Mouse (Mus musculus): ENCODE measurements around the gene Zmat1. TPM values are rescaled to one million over a fixed set of nuclear protein-coding genes. Genes with fewer than 3 reads are reported as not detected.
A peak's percentile ranks its signal among the peaks of the same experiment; 100 is the strongest.
"Not testable (repeated sequence)": the region's sequence is repeated elsewhere in the genome, so short reads cannot be mapped to it uniquely, and the experiment has no call there.

Gene Zmat1
- 1.0 and 1.6 TPM in 2 replicates for polyA plus RNA-seq (2011; ENCODE audit: insufficient read depth, insufficient read length, low read depth, missing spikeins)

DNA sequence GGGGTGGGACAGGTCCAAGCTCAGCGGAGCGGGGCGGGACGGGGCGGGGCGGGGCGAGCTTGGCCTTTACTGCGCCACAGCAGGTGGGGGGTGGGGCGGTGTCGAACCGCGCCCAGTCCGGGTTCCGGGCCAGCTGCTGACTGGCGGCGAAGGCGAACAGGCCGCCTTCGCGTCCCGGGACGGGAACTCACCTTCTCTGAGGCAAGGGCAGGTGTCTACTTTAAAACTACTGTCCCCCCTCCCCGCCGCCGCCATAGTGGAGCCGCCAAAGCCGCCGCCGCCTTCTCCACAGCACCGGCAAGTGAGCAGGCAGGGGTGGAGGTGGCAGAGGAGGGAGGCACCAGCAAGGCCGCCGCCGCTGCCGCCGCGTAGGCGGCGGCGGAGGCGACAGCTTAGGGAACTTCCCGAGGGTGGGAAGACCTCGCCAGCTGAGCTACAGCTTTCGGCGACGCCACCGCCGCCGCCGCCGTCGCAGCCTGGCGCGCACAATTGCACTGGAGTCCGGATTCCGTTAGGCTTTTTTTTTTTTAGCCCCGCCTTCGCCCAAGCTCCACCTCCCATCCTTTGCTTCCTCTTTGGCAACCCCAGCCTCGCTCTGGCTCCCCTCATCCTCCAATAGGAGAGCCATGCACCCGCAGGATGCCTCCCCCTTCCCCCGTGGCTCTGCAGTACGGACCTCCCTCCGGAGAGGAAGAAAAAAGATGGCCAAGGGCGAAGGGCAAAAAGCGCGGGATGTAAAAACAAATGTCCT lies at the start of gene Zmat1:
Zmat1 (minus strand) TSS at position 490 of the 751 bp plus-strand sequence.
- Histone ChIP-seq H3K27me3 (ENCODE audit: control insufficient read depth, insufficient read depth, low read length, poor library complexity, severe bottlenecking) (no peaks in the 10 kb centered on the region), H3K36me3 (ENCODE audit: control insufficient read depth, insufficient read depth, low read length, poor library complexity, severe bottlenecking) (no peaks in the 10 kb centered on the region)

GRCm38 (mm10) chrX:135053939-135054338 lies 44.9 kb upstream of the Zmat1 start:
- not testable (repeated sequence) for H3K36me3 ChIP-seq (ENCODE audit: control insufficient read depth, insufficient read depth, low read length, poor library complexity, severe bottlenecking); H3K27me3 ChIP-seq (ENCODE audit: control insufficient read depth, insufficient read depth, low read length, poor library complexity, severe bottlenecking); H3K9ac ChIP-seq (ENCODE audit: low read depth, poor library complexity, severe bottlenecking); H3K27ac ChIP-seq (ENCODE audit: insufficient read depth, low read length); H3K9me3 ChIP-seq (replicated peaks; ENCODE audit: control insufficient read depth, insufficient read depth, low read length, poor library complexity, severe bottlenecking); H3K4me3 ChIP-seq (ENCODE audit: low read depth, low read length); H3K4me1 ChIP-seq (ENCODE audit: control insufficient read depth, insufficient read depth, low read length)

More for the DNA sequence above, at the start of gene Zmat1:
- Histone ChIP-seq H3K27ac (ENCODE audit: insufficient read depth, low read length) (peak within 1 kb of the TSS; percentile 45; the same call in 1 of the 2 replicates), H3K4me1 (ENCODE audit: control insufficient read depth, insufficient read depth, low read length) (no peaks in the 10 kb centered on the region), H3K9me3 (replicated peaks; ENCODE audit: control insufficient read depth, insufficient read depth, low read length, poor library complexity, severe bottlenecking) (no peaks in the 10 kb centered on the region), H3K4me3 (ENCODE audit: low read depth, low read length) (peak within 1 kb of the TSS; percentile 86), H3K9ac (ENCODE audit: low read depth, poor library complexity, severe bottlenecking) (peak within 1 kb of the TSS; percentile 97)
- TF ChIP-seq CTCF (IDR thresholded peaks at IDR 0.05; ENCODE audit: low read depth, low read length) (no peak), EP300 (IDR thresholded peaks at IDR 0.05; ENCODE audit: insufficient read depth, low read depth, low read length) (no peak), POLR2A (IDR thresholded peaks at IDR 0.05; ENCODE audit: insufficient read depth, low read length) (no peak)

DNA sequence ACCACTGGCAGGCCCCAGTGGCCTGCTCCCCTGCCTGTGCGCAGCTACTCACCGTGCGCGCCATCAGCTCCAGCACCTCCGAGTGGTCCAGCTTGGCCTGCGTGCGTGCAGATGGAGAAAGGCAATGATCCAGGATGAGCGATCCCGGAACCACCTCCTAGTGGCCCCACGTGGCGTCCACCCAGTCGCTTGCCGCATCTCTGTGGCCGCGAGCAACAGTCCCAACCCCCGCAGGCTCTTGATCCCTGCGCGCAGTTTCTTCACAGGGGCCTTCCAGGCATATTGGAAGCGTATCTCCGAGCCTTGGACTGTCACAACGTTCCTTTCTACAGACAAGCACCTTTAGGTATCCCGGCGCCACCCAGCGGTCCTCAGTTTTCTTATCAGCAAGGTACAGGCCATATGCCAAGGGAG lies 27.0 kb upstream of the Zmat1 start:
- H3K4me1 ChIP-seq (ENCODE audit: control insufficient read depth, insufficient read depth, low read length): no peaks in the 10 kb centered on the region
- TF ChIP-seq CTCF (IDR thresholded peaks at IDR 0.05; ENCODE audit: low read depth, low read length) (peak; percentile 19), POLR2A (IDR thresholded peaks at IDR 0.05; ENCODE audit: insufficient read depth, low read length) (no peak), EP300 (IDR thresholded peaks at IDR 0.05; ENCODE audit: insufficient read depth, low read depth, low read length) (no peak)
- no peaks in the 10 kb centered on the region for H3K36me3 ChIP-seq (ENCODE audit: control insufficient read depth, insufficient read depth, low read length, poor library complexity, severe bottlenecking)
- peak overlapping the region; percentile 53 for H3K4me3 ChIP-seq (ENCODE audit: low read depth, low read length)
- H3K9me3 ChIP-seq (replicated peaks; ENCODE audit: control insufficient read depth, insufficient read depth, low read length, poor library complexity, severe bottlenecking): no peaks in the 10 kb centered on the region
- H3K27ac ChIP-seq (ENCODE audit: insufficient read depth, low read length): no peak overlapping the region
- H3K9ac ChIP-seq (ENCODE audit: low read depth, poor library complexity, severe bottlenecking): no peak overlapping the region
- no peaks in the 10 kb centered on the region for H3K27me3 ChIP-seq (ENCODE audit: control insufficient read depth, insufficient read depth, low read length, poor library complexity, severe bottlenecking)

- H3K9ac ChIP-seq (ENCODE audit: low read depth, poor library complexity, severe bottlenecking): no peak overlapping the region
- H3K27me3 ChIP-seq (ENCODE audit: control insufficient read depth, insufficient read depth, low read length, poor library complexity, severe bottlenecking): no peaks in the 10 kb centered on the region
- no peak overlapping the region for H3K27ac ChIP-seq (ENCODE audit: insufficient read depth, low read length)
- TF ChIP-seq CTCF (IDR thresholded peaks at IDR 0.05; ENCODE audit: low read depth, low read length): no peak
- TF ChIP-seq EP300 (IDR thresholded peaks at IDR 0.05; ENCODE audit: insufficient read depth, low read depth, low read length): no peak
- no peak for TF ChIP-seq POLR2A (IDR thresholded peaks at IDR 0.05; ENCODE audit: insufficient read depth, low read length)
- no peaks in the 10 kb centered on the region for H3K9me3 ChIP-seq (replicated peaks; ENCODE audit: control insufficient read depth, insufficient read depth, low read length, poor library complexity, severe bottlenecking)
- no peaks in the 10 kb centered on the region for H3K36me3 ChIP-seq (ENCODE audit: control insufficient read depth, insufficient read depth, low read length, poor library complexity, severe bottlenecking)
- H3K4me3 ChIP-seq (ENCODE audit: low read depth, low read length): no peak overlapping the region
- H3K4me1 ChIP-seq (ENCODE audit: control insufficient read depth, insufficient read depth, low read length): no peaks in the 10 kb centered on the region
Measured at GRCm38 (mm10) chrX:135025135-135025534, 16.1 kb upstream of the Zmat1 start.

DNA sequence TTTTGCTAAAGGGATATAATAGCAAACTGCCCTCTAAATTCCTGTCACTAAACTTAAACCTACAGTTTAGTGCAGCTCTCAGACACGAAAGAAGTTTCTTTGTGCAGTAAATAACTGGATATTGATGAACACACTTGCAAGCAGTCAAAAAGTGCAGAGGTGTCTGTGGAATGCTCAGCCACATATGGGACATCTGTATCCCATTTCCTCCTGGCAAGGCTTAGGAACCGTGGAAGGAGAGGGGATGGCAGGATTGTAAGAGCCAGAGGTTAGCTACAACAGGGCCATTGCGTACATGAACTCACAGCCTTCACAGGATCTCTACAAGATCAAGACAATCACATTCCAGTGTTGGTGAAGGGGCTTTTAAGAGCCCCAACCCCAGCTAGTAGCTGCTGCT lies 2.4 kb upstream of the Zmat1 start:
- Histone ChIP-seq H3K9me3 (replicated peaks; ENCODE audit: control insufficient read depth, insufficient read depth, low read length, poor library complexity, severe bottlenecking) (no peaks in the 10 kb centered on the region), H3K36me3 (ENCODE audit: control insufficient read depth, insufficient read depth, low read length, poor library complexity, severe bottlenecking) (no peaks in the 10 kb centered on the region), H3K4me3 (ENCODE audit: low read depth, low read length) (no peak overlapping the region), H3K9ac (ENCODE audit: low read depth, poor library complexity, severe bottlenecking) (no peak overlapping the region), H3K27me3 (ENCODE audit: control insufficient read depth, insufficient read depth, low read length, poor library complexity, severe bottlenecking) (no peaks in the 10 kb centered on the region), H3K4me1 (ENCODE audit: control insufficient read depth, insufficient read depth, low read length) (no peaks in the 10 kb centered on the region), H3K27ac (ENCODE audit: insufficient read depth, low read length) (no peak overlapping the region)
- TF ChIP-seq EP300 (IDR thresholded peaks at IDR 0.05; ENCODE audit: insufficient read depth, low read depth, low read length): no peak
- no peak for TF ChIP-seq CTCF (IDR thresholded peaks at IDR 0.05; ENCODE audit: low read depth, low read length)
- no peak for TF ChIP-seq POLR2A (IDR thresholded peaks at IDR 0.05; ENCODE audit: insufficient read depth, low read length)

DNA sequence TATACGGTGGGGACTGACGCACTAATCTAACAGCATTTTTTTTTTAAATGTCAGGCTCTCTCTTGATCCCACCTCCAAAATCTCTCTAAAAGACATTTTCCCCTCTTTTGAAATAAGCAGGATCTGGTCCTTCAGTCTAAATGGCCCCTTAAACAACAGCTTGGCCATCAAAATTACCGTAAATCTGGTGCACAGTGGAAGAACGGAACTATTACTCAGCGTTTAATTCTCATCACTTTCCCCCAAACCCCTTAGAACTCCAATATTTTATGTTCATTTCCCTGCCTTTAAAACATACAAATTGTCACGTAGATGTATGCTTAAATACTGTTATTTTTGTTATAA lies 434 bp upstream of the Zmat1 start:
- Histone ChIP-seq H3K27me3 (ENCODE audit: control insufficient read depth, insufficient read depth, low read length, poor library complexity, severe bottlenecking) (no peaks in the 10 kb centered on the region), H3K36me3 (ENCODE audit: control insufficient read depth, insufficient read depth, low read length, poor library complexity, severe bottlenecking) (no peaks in the 10 kb centered on the region), H3K9me3 (replicated peaks; ENCODE audit: control insufficient read depth, insufficient read depth, low read length, poor library complexity, severe bottlenecking) (no peaks in the 10 kb centered on the region), H3K4me1 (ENCODE audit: control insufficient read depth, insufficient read depth, low read length) (no peaks in the 10 kb centered on the region), H3K9ac (ENCODE audit: low read depth, poor library complexity, severe bottlenecking) (no peak overlapping the region), H3K27ac (ENCODE audit: insufficient read depth, low read length) (no peak overlapping the region), H3K4me3 (ENCODE audit: low read depth, low read length) (peak overlapping the region; percentile 48)
- TF ChIP-seq CTCF (IDR thresholded peaks at IDR 0.05; ENCODE audit: low read depth, low read length) (no peak), EP300 (IDR thresholded peaks at IDR 0.05; ENCODE audit: insufficient read depth, low read depth, low read length) (no peak), POLR2A (IDR thresholded peaks at IDR 0.05; ENCODE audit: insufficient read depth, low read length) (no peak)

Data from ES-Bruce4 (cell line).